Mouse (Mus musculus) thymus, adult 2 months (tissue): ENCODE results near the gene Tspan5. TPM values are rescaled to one million over a fixed set of nuclear protein-coding genes. Genes with fewer than 3 reads are reported as not detected.

Experiments
- DNase-seq: peaks from one replicate; pipeline ENCODE4 v3.0.0; 2021
- H3K27ac ChIP-seq: fragments of 200-500 bp; 2 replicates; pipeline ENCODE4 v1.5.1; 2012; ENCODE audit warnings: low read length, control low read depth; ENCODE audit not compliant: control insufficient read depth, insufficient read depth
- H3K27me3 ChIP-seq: fragments of 200-500 bp; 2 replicates; pipeline ENCODE4 v1.6.1; 2012; ENCODE audit warnings: mild to moderate bottlenecking, low read length, moderate library complexity, mixed read lengths; ENCODE audit not compliant: control insufficient read depth, insufficient read depth
- H3K36me3 ChIP-seq: fragments of 200-500 bp; 2 replicates; pipeline ENCODE4 v1.6.1; 2012; ENCODE audit warnings: mild to moderate bottlenecking, low read length, moderate library complexity; ENCODE audit not compliant: control insufficient read depth, insufficient read depth
- H3K4me1 ChIP-seq: fragments of 200-500 bp; replicated peaks from 2 replicates; pipeline ENCODE4 v1.6.1; 2012; ENCODE audit warnings: low read length; ENCODE audit not compliant: control insufficient read depth, insufficient read depth
- H3K4me3 ChIP-seq: fragments of 200-500 bp; 2 replicates; pipeline ENCODE4 v1.5.1; 2012; ENCODE audit warnings: mild to moderate bottlenecking, low read length, control low read depth, moderate library complexity; ENCODE audit not compliant: control insufficient read depth, insufficient read depth
- CTCF ChIP-seq: fragments of 200-500 bp; IDR thresholded peaks from 2 replicates; pipeline ENCODE4 v1.5.1; 2012; ENCODE audit warnings: mild to moderate bottlenecking, control low read depth, low read length, moderate library complexity, borderline replicate concordance; ENCODE audit not compliant: control insufficient read depth, poor library complexity, insufficient read depth; ENCODE audit errors: extremely low read depth
- POLR2A ChIP-seq: fragments of 200-500 bp; IDR thresholded peaks from 2 replicates; pipeline ENCODE4 v1.6.1; 2012; ENCODE audit warnings: mild to moderate bottlenecking, low read length, control low read depth, moderate library complexity; ENCODE audit not compliant: control insufficient read depth, poor library complexity, insufficient read depth; ENCODE audit errors: extremely low read depth
- WGBS: fragments of 180-500 bp; shearing (Covaris S2); methylation state at CpG from one replicate; pipeline ENCODE4 v1.1.7; 2018; 5-methylcytosine and 5-hydroxymethylcytosine counted together
- polyA plus RNA-seq: library from polyadenylated mRNA; depleted of rRNA; stranded (reverse); fragments of >200 nt; gene quantifications from 2 replicates; pipeline ENCODE4 v1.2.3, GENCODE M21; 2012; rRNA removed

Tspan5 gene
- 13.3 and 15.9 TPM in 2 replicates for polyA plus RNA-seq

DNA sequence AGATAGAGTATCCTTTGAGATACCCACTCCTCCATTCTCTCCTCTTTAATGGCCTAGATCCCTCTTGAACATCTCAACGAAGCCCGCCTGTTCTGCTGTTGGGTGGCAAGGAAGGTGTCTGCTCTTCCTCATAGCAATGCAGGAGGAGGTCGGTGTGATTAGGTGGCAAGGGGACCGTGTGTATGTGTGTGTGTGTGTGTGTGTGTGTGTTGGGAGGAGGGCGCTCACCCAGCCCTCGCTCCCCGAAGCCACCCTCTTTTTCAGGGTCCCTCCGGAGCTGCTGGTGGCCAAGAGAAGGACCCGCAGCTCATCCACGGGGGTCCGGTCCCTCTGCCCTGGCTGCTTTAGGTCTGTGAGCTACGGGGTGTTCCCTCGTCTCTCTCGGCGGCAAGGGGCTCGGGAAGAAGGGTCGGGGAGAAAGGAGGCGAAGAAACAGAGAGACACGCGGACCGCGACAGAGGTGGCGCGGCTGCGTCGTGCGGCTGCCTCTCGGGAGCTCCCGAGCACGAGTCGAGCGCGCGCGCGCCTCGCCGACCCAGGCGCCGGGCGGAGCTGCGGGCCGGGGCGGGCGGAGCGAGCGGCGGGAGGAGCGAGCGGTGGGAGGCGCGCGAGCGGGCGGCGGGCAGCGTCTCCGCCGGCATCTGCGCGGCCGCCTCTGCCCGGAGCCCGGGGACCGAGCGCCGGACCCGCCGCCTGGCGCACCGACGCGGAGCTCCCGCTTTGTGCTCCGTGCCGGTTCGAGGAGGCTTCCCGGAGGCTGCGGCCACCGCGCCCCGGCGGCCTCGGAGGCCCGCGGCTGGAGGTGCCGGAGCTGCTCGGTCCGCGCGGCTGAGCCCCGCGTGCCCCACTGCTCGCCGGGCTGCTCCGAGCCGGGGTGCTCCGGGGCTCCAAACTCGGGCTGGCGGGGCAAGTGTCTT is at the start of gene Tspan5:
TSS of gene Tspan5 (plus strand) at position 547 of the 917 bp plus-strand sequence.
- Histone ChIP-seq H3K36me3 (no peaks in the 10 kb centered on the region), H3K4me3 (peak within 1 kb of the TSS; percentile 85), H3K4me1 (peaks cover 19% of the 10 kb centered on the region), H3K27me3 (no peaks in the 10 kb centered on the region), H3K27ac (peak within 1 kb of the TSS; percentile 13; the same call in 1 of the 2 replicates)
- peak; percentile 75 for DNase-seq
- WGBS, result 3% methylated on average over 96 of the region's 100 CpGs
- TF ChIP-seq CTCF, result no peak

DNA sequence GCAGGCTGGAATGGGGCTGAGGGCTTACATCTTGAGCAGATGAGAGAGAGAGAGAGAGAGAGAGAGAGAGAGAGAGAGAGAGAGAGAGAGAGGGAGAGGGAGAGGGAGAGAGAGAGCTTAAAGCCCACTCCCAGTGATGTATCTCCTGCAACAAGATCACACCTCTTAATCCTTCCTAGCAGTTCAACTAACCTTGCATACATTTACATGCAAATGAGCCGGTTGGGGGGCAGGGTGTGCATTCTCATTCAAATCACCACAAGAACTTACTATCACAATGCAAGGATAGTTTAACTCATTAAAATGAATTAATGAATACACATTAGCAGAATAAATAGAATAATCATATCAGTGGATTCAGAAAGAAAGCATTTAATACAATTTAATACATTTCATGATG is 49.7 kb upstream of the Tspan5 start:
- H3K4me3 ChIP-seq, result no peak overlapping the region
- TF ChIP-seq CTCF (no peak), POLR2A (no peak)
- DNase-seq, result no peak
- WGBS, result 86% methylated on average over 1 of the region's 1 CpGs
- no peaks in the 10 kb centered on the region for H3K36me3 ChIP-seq
- H3K27ac ChIP-seq, result no peak overlapping the region
- H3K4me1 ChIP-seq, result no peaks in the 10 kb centered on the region
- H3K27me3 ChIP-seq, result no peaks in the 10 kb centered on the region

DNA sequence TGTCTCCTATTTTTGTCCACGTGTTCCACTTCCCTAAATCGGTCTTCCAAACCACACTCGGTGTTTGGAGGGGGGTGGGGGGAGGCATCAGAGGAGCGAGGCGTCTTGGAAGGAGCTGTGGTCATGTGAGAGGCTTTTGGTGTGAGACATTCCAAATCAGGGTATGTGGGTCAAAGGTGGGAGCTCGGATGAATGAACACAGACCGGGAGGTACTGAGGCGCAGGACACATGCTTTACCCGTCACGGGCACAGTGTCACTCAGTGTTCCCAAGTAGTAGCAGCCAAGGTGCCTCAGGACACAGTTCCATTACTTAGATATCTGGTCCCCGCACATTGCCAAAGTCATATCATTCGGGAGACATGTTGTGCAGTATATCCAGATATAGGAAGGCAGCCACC is 38.6 kb upstream of the Tspan5 start:
- H3K4me3 ChIP-seq, result no peak overlapping the region
- 65% methylated on average over 12 of the region's 12 CpGs for WGBS
- TF ChIP-seq CTCF, result no peak
- no peak for DNase-seq
- no peaks in the 10 kb centered on the region for H3K4me1 ChIP-seq
- H3K27me3 ChIP-seq, result no peaks in the 10 kb centered on the region; the same call in 1 of the 2 replicates
- H3K27ac ChIP-seq, result no peak overlapping the region
- H3K36me3 ChIP-seq, result no peaks in the 10 kb centered on the region

DNA sequence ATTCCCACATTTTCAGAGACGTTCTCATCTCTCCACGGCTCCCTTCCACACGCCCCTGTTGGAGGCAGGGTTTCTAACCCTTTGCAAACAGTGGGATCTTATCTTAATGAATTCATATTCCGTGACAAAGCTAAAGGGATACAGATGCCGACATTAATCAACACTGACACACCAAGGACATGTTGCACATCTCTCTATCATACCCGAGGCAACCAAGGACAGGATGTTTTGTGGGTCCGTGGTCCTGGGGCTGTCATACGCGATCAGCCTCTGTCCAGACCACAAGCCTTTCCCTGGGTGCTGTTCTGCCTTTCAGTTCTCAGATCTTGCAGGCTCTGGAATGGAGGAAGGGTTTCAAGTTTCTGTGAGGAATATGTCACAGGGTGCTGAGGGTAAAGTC is 37.5 kb upstream of the Tspan5 start:
- no peak for DNase-seq
- no peak for TF ChIP-seq POLR2A
- no peak for TF ChIP-seq CTCF

DNA sequence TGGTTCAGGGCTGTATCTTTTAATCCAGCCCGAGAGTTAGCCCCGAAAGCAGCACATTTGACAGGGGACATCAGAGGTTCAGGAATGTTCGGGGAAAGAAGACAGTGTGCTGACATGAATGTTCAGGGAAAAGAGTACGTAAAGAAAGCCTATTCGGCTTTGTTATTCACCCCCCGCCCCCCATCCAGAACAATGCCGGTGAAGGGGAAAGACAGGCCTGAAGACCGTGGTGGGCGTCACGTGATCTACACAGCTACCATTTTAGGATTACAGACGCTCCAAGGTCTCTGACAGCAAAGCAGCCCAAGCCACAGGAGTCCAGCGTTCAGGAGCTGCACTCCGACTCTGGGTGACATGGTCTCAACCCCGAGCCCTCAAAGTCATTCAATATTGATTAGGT is 36.1 kb upstream of the Tspan5 start:
- H3K27me3 ChIP-seq, result no peaks in the 10 kb centered on the region; the same call in 1 of the 2 replicates
- no peak for TF ChIP-seq POLR2A
- H3K36me3 ChIP-seq, result no peaks in the 10 kb centered on the region
- no peak for DNase-seq
- H3K4me1 ChIP-seq, result no peaks in the 10 kb centered on the region
- no peak overlapping the region for H3K27ac ChIP-seq
- no peak overlapping the region for H3K4me3 ChIP-seq
- WGBS, result 93% methylated on average over 14 of the region's 14 CpGs

More for the DNA sequence above, 37.5 kb upstream of the Tspan5 start:
- H3K27me3 ChIP-seq, result no peaks in the 10 kb centered on the region; the same call in 1 of the 2 replicates
- no peaks in the 10 kb centered on the region for H3K4me1 ChIP-seq
- H3K36me3 ChIP-seq, result no peaks in the 10 kb centered on the region
- H3K27ac ChIP-seq, result no peak overlapping the region
- H3K4me3 ChIP-seq, result no peak overlapping the region
- 46% methylated on average over 9 of the region's 9 CpGs for WGBS

DNA sequence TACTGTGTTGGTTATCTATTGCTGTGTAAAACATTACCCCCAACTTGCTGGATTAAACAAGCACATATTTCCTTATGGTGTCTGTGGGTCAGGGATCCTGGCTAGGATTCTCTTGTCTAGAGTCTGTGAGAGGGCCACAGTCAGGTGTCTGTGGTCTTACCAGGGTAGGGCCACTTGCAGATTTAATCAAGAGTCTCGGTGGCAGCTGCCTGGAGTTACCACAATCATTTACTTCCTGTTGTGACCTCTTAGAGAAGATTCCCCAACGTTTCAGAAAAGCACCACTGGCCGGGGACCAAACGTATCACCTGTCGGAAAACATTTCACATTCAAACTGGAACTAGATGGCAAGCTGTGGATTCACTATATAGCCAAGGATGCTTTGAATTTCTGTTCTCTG is 32.8 kb upstream of the Tspan5 start:
- 30% methylated on average over 5 of the region's 5 CpGs for WGBS
- no peak overlapping the region for H3K27ac ChIP-seq
- TF ChIP-seq POLR2A (no peak), CTCF (no peak)
- H3K4me1 ChIP-seq, result no peaks in the 10 kb centered on the region
- DNase-seq, result no peak
- no peak overlapping the region for H3K4me3 ChIP-seq
- no peaks in the 10 kb centered on the region for H3K36me3 ChIP-seq
- H3K27me3 ChIP-seq, result no peaks in the 10 kb centered on the region

DNA sequence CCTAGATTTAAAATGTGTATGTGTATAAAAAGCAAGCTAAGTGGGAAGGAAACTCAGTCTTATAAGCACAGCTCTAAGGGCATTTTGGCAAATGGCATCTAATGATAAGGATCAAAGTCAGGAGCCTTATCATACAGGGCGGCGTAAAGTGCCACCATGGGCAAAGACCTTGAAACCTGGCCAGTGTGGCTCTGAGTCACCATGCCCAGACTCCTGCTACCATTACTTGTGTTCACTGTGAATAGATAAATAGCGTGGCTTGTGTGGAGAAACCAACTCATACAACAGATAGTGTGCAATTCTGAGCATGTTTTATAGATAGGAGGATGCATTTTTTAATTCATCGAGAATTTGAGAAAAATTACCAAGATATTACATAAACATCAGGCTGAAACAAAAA is 30.0 kb upstream of the Tspan5 start:
- TF ChIP-seq CTCF (no peak), POLR2A (no peak)
- Histone ChIP-seq H3K27ac (no peak overlapping the region), H3K4me3 (no peak overlapping the region), H3K36me3 (no peaks in the 10 kb centered on the region), H3K27me3 (no peaks in the 10 kb centered on the region), H3K4me1 (peaks cover 5% of the 10 kb centered on the region)
- WGBS, result 96% methylated on average over 4 of the region's 4 CpGs
- no peak for DNase-seq
